Mouse (Mus musculus) bone marrow, adult 2 months (tissue): ENCODE results near the gene Sipa1l2.

ENCODE experiments used
- CTCF ChIP-seq: fragments of 200-500 bp; IDR thresholded peaks from 2 replicates; pipeline ENCODE4 v1.5.1; 2011; ENCODE audit warnings: low read length, control low read depth; ENCODE audit not compliant: control insufficient read depth, insufficient read depth
- POLR2A ChIP-seq: fragments of 200-500 bp; IDR thresholded peaks from 2 replicates; pipeline ENCODE4 v1.6.1; 2011; ENCODE audit warnings: low read depth, mild to moderate bottlenecking, control low read depth, low read length, borderline replicate concordance; ENCODE audit not compliant: control insufficient read depth

DNA sequence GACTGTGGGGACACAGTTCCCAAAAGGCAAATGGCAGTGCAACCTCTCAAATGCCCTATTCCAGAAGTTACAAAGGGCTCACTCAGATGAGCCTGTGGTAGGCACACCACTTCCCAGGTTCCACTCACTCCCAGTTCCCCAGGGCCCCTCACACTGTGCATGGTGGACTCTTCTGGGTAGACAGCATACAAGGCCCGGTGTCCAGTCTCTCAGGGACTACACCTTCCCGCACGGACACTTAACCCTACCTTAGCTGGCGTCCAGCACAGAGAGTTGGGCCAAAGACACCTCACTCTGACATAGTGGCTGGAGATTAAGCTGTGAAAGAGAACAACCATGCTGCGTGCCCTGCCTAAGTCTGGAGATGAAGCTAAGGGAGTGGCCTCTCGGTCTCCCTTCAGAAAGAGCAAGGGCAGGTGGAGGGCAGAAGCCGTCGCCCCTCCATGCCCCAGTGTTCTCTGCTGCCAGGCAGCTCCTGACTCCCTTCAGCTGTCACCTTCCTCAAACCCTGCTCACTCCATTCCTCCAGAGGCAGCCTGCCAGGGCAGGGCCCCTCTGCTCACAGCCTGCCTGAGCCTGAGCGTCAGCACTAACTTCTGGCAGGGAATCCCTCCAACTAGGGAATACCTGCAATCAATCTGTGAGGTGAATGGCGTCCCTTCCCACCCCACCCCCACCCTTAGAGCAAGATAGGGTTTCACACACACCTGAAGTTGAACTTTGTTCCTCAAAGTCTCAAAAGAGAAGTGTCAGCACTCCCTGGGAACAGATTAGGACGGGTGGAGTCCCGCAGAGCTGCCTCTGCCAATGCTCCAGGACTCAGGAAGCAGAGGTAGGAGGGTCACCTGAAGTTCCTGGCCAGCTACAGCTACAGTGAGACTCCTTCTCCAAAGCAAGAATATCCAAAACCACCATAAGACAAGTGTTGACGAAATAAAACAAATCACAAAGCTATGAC is 30.3 kb downstream of the Sipa1l2 start:
- TF ChIP-seq CTCF (no peak), POLR2A (no peak)
